Mouse (Mus musculus): ENCODE measurements around the gene Mrpl33. TPM values are rescaled to one million over a fixed set of nuclear protein-coding genes. Genes with fewer than 3 reads are reported as not detected.
A peak's percentile ranks its signal among the peaks of the same experiment; 100 is the strongest.

Mrpl33 gene
- polyA plus RNA-seq, 1 experiment from 2014 or later = 357 TPM

- ATAC-seq = no peak
- H3K27ac ChIP-seq (ENCODE audit: low read depth, low read length) = no peak overlapping the region
- no peak overlapping the region for H3K9ac ChIP-seq (ENCODE audit: low read depth, low read length)
- no peak for TF ChIP-seq CTCF (IDR thresholded peaks at IDR 0.05; ENCODE audit: low read depth)
- peaks cover 4% of the 10 kb centered on the region; the same call in 1 of the 2 replicates for H3K36me3 ChIP-seq (ENCODE audit: control insufficient read depth, insufficient read depth)
- WGBS = 97% methylated on average over 1 of the region's 1 CpGs
- H3K27me3 ChIP-seq (replicated peaks; ENCODE audit: control insufficient read depth, insufficient read depth, low read length) = no peaks in the 10 kb centered on the region
- H3K4me1 ChIP-seq (replicated peaks; ENCODE audit: control insufficient read depth, insufficient read depth, low read length) = no peaks in the 10 kb centered on the region
- no peak overlapping the region for H3K4me3 ChIP-seq (ENCODE audit: low read depth, low read length)
- H3K4me2 ChIP-seq (replicated peaks; ENCODE audit: low read depth) = no peak overlapping the region
- H3K9me3 ChIP-seq (ENCODE audit: control insufficient read depth) = no peaks in the 10 kb centered on the region
Measured at GRCm38 (mm10) chr5:31611186-31611585, 14.5 kb downstream of the Mrpl33 start.

- TF ChIP-seq CTCF (IDR thresholded peaks at IDR 0.05; ENCODE audit: low read depth) = peak; percentile 79
Measured at GRCm38 (mm10) chr5:31613852-31614286, 17.1 kb downstream of the Mrpl33 start.

GRCm38 (mm10) chr5:31614339-31615025, 17.7 kb downstream of the Mrpl33 start:
- Histone ChIP-seq H3K4me2 (replicated peaks; ENCODE audit: low read depth) (peak overlapping the region; percentile 70), H3K27ac (ENCODE audit: low read depth, low read length) (peak overlapping the region; percentile 94; the same call in 1 of the 2 replicates), H3K9ac (ENCODE audit: low read depth, low read length) (peak overlapping the region; percentile 57; the same call in 1 of the 2 replicates), H3K4me1 (replicated peaks; ENCODE audit: control insufficient read depth, insufficient read depth, low read length) (no peaks in the 10 kb centered on the region), H3K36me3 (ENCODE audit: control insufficient read depth, insufficient read depth) (peaks cover 31% of the 10 kb centered on the region), H3K27me3 (replicated peaks; ENCODE audit: control insufficient read depth, insufficient read depth, low read length) (no peaks in the 10 kb centered on the region), H3K9me3 (ENCODE audit: control insufficient read depth) (no peaks in the 10 kb centered on the region), H3K4me3 (ENCODE audit: low read depth, low read length) (peak overlapping the region; percentile 59)
- ATAC-seq = no peak
- WGBS = 48% methylated on average over 6 of the region's 6 CpGs
- no peak for TF ChIP-seq CTCF (IDR thresholded peaks at IDR 0.05; ENCODE audit: low read depth)

More at GRCm38 (mm10) chr5:31613852-31614286, 17.1 kb downstream of the Mrpl33 start:
- under 1% methylated on average over 37 of the region's 37 CpGs for WGBS
- Histone ChIP-seq H3K27ac (ENCODE audit: low read depth, low read length) (peak overlapping the region; percentile 94), H3K9me3 (ENCODE audit: control insufficient read depth) (no peaks in the 10 kb centered on the region), H3K9ac (ENCODE audit: low read depth, low read length) (peak overlapping the region; percentile 57), H3K4me3 (ENCODE audit: low read depth, low read length) (peak overlapping the region; percentile 59), H3K4me1 (replicated peaks; ENCODE audit: control insufficient read depth, insufficient read depth, low read length) (no peaks in the 10 kb centered on the region), H3K27me3 (replicated peaks; ENCODE audit: control insufficient read depth, insufficient read depth, low read length) (no peaks in the 10 kb centered on the region), H3K4me2 (replicated peaks; ENCODE audit: low read depth) (peak overlapping the region; percentile 70), H3K36me3 (ENCODE audit: control insufficient read depth, insufficient read depth) (peaks cover 25% of the 10 kb centered on the region)
- ATAC-seq = peak; percentile 86

- no peak for ATAC-seq
- H3K27ac ChIP-seq (ENCODE audit: low read depth, low read length) = no peak overlapping the region
- H3K9ac ChIP-seq (ENCODE audit: low read depth, low read length) = no peak overlapping the region
- H3K4me3 ChIP-seq (ENCODE audit: low read depth, low read length) = no peak overlapping the region
- H3K9me3 ChIP-seq (ENCODE audit: control insufficient read depth) = no peaks in the 10 kb centered on the region
- no peaks in the 10 kb centered on the region for H3K27me3 ChIP-seq (replicated peaks; ENCODE audit: control insufficient read depth, insufficient read depth, low read length)
- H3K4me2 ChIP-seq (replicated peaks; ENCODE audit: low read depth) = no peak overlapping the region
- peaks cover 48% of the 10 kb centered on the region for H3K36me3 ChIP-seq (ENCODE audit: control insufficient read depth, insufficient read depth)
- 94% methylated on average over 3 of the region's 3 CpGs for WGBS
- TF ChIP-seq CTCF (IDR thresholded peaks at IDR 0.05; ENCODE audit: low read depth) = no peak
- H3K4me1 ChIP-seq (replicated peaks; ENCODE audit: control insufficient read depth, insufficient read depth, low read length) = no peaks in the 10 kb centered on the region
Measured at GRCm38 (mm10) chr5:31620326-31620725, 23.6 kb downstream of the Mrpl33 start.

- Histone ChIP-seq H3K27ac (ENCODE audit: low read depth, low read length) (no peak overlapping the region), H3K36me3 (ENCODE audit: control insufficient read depth, insufficient read depth) (peaks cover 13% of the 10 kb centered on the region; the same call in 1 of the 2 replicates), H3K9me3 (ENCODE audit: control insufficient read depth) (no peaks in the 10 kb centered on the region), H3K4me2 (replicated peaks; ENCODE audit: low read depth) (no peak overlapping the region), H3K9ac (ENCODE audit: low read depth, low read length) (no peak overlapping the region), H3K27me3 (replicated peaks; ENCODE audit: control insufficient read depth, insufficient read depth, low read length) (no peaks in the 10 kb centered on the region), H3K4me1 (replicated peaks; ENCODE audit: control insufficient read depth, insufficient read depth, low read length) (no peaks in the 10 kb centered on the region), H3K4me3 (ENCODE audit: low read depth, low read length) (no peak overlapping the region)
- 37% methylated on average over 3 of the region's 3 CpGs for WGBS
- ATAC-seq = no peak
- TF ChIP-seq CTCF (IDR thresholded peaks at IDR 0.05; ENCODE audit: low read depth) = no peak
Measured at GRCm38 (mm10) chr5:31627117-31627516, 30.4 kb downstream of the Mrpl33 start.

- TF ChIP-seq CTCF (IDR thresholded peaks at IDR 0.05; ENCODE audit: low read depth) = no peak
- 78% methylated on average over 9 of the region's 9 CpGs for WGBS
- Histone ChIP-seq H3K4me3 (ENCODE audit: low read depth, low read length) (no peak overlapping the region), H3K4me2 (replicated peaks; ENCODE audit: low read depth) (no peak overlapping the region), H3K9ac (ENCODE audit: low read depth, low read length) (no peak overlapping the region), H3K27ac (ENCODE audit: low read depth, low read length) (no peak overlapping the region), H3K9me3 (ENCODE audit: control insufficient read depth) (no peaks in the 10 kb centered on the region), H3K36me3 (ENCODE audit: control insufficient read depth, insufficient read depth) (peaks cover 9% of the 10 kb centered on the region; the same call in 1 of the 2 replicates), H3K4me1 (replicated peaks; ENCODE audit: control insufficient read depth, insufficient read depth, low read length) (no peaks in the 10 kb centered on the region), H3K27me3 (replicated peaks; ENCODE audit: control insufficient read depth, insufficient read depth, low read length) (no peaks in the 10 kb centered on the region)
- ATAC-seq = no peak
Measured at GRCm38 (mm10) chr5:31627562-31628526, 31.1 kb downstream of the Mrpl33 start.

Measured in intestine, postnatal 0 days (tissue).